Mouse (Mus musculus) layer of hippocampus, adult 9-11 months (tissue): ENCODE results near the gene Gpbp1l1.

ENCODE experiments used
- DNase-seq: peaks from one replicate; pipeline ENCODE4 v3.0.0; 2022

The Gpbp1l1 gene

DNA sequence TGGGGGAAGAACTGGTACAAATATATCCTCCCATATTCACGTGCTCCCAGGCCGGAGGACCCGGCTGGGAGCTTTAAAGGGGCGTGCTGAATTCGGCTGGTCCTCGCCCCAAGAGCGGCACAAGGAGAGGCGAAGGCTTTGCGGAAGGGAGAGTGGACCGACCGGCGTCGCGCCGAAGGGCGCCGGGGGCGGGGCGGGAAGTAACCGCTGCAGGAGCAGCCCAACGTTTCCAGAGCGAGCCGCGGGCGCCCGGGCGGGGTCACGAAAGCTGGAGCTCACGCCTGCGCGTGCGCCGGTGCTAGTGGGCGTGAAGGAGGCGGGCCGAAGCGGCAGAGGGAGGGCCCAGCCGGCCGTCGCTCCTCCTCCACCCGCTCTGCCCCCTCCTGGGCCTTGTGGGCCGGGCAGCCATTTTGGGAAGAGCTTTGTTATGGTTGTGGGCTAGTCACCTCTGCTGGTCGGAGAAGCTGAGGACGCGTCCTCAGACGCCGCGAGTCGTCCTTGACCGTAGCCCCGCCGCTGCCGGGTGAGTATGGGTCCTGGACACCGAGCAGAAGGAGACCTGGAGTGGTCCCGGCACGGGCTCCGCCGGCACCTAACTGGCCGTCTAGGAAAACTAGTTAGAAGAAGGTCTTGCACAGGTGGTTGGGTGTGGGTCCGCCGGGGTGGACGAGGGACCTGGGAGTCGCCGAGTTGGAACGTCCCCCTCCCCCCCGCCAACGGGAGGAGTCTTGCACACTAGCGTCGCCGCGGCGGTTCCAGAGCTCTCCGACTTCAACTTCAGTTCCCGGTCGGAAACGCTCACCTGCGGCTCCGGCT is at the start of gene Gpbp1l1:
Gpbp1l1 (plus strand) TSS at position 353 of the 816 bp plus-strand sequence.
- DNase-seq, result peak; percentile 97

DNA sequence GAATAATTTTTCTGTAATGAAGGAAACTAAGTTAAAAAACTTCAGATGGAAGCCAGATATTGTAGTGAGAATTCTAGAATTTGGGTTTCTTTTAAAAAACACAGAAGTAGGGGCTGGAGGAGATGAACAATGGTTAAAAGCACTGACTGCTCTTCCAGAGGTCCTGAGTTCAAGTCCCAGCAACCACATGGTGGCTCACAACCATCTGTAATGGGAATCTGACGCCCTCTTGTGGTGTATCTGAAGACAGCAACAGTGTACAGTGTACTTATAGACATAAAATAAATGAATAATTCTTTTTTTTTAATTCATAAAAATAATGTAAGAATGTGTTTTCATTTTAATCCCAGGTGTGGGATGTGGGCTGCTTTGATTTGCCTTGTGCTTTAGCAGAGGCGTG is 26.3 kb upstream of the Gpbp1l1 start:
- no peak for DNase-seq

DNA sequence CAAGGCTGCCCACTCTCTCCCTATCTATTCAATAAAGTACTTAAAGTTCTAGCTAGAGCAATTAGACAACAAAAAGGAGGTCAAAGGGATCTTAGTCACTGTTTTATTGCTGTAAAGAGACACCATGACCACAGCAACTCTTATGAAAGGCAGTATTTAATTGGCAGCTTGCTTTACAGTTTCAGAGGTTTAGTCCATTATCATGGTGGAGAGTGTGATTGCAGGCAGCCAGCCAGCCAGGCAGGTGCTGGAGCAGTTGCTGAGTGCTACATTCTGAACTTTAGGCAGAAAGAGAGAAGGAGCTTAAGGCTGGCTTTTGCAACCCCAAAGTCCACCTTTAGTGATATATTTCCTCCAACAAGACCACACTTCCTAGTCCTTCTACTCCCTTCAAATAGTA is 21.1 kb upstream of the Gpbp1l1 start:
- DNase-seq, result no peak

DNA sequence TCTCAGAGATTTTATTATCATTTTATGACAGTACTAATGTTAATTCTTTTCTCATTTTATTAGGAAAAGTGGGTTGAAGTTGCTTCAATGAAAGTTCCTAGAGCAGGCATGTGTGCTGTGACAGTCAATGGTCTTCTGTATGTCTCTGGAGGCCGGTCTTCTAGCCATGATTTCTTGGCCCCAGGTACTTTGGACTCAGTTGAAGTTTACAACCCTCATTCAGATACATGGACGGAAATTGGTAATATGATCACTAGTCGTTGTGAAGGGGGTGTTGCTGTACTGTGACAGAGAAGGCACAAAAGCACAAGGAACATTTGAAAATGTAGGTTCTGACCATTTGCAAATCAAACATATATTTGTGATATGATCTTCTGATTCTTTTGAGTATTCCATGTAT is 19.7 kb upstream of the Gpbp1l1 start:
- no peak for DNase-seq

DNA sequence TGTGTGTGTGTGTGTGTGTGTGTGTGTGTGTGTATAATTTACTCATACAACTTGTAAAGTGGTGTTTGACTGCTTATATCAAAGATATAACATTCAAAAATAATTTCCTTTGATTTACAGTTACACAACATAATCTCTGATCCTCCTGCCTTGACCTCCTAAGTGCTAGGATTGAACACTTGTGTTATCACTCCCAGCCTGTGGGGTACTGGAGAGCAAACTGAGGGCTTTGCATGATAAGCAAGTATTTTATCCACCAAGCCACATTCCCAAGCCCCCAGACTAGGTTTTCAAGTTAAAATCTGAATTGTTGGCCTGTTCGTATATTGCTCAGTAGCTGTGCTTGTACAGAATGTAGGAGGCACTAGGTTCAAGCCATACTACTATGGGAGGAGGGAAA is 7.0 kb upstream of the Gpbp1l1 start:
- no peak for DNase-seq

DNA sequence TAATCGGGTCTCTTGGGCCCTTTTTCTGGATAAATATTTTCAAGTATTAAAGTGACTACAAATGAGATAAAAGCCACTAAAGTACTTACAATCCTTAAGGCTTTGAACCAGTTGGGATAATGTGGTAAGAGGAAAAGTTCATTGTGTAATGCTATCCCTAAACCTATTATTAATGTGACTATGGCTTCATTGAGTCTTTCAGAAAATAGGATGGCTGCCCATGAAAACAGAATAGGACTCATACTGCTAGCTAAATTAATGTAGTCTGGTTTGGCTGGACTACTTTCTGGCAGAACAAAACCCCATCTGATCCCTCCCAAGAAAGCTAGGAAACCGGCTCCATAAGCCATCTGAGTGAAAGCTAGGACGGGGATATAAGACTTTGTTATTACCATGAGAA is 4.4 kb upstream of the Gpbp1l1 start:
- no peak for DNase-seq

DNA sequence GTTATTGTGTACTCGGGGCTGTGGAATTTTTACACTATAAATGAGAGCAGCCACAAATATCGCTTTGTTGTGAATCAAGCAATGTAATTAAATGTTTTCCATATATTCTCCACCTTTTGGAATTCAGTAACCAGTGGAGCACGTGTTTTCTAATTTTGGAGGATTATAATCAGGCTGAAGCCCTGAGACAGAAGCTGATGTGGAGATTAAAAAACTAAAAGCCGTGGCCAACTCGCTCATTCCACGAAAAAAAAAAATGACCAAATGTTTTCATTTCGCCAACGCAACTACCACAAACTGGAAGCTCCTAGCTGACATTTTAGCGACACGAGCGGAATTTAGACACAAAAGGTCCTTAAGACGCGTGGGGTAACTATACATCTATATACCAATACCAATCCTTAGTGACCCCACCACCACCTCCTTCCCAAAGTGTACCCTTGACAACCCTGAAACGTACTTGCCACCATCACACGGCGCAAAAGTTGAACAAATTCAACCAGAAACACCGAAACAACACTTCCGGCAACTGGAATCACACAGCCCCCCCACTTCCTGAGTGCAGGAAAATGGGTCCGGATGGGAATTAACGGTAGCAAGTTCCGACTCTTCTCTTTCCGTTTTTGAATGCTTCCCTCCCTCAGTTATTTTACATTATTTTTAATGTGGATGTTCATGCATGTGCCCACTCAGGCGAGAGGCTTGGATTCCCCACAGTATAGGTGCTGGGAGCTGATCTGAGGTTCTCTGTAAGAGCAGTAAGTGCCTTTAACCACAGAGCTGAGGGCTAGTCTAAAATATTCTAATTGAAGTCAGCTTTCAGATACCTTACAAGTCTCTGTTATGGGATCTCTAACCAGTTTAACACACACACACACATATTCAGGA is 1.8 kb upstream of the Gpbp1l1 start, which contains the start of gene Tmem69:
Tmem69 (minus strand) TSS at position 524 of the 888 bp plus-strand sequence.
- DNase-seq, result peak; percentile 77

DNA sequence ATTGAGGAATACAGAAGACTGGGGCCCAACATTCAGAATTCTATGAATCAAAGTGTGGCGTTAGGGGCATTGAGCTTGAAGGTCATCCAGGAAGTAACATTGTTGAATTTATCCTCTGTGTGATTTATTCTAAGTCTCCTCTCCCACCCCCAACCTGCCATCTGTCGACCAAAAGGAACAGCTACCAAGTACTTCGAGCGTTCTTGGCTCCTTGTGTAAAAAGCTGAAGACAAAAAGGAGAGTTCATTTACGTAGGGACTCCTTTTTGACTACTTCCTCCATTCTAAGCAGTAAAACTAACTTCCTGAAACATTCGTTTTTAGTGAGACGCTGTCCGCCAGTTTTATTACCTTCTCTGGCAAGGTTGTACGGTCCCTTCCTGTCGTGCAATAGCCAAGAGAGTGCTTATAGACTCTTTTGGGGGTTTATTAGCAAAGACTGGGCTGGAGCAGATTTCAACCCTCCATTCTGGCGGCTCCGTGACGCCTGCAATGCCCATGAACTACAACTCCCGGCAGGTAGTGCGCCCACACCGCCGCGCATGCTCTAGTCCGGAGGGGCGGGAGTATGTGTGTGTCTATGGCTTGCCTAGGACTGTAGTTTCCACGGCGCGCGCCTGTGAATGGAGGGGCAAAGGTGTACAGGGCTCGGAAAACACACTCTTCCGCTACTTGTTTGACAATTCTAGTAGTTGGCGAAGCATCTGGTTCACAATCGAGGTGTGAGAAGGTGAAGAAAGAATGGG is 725 bp upstream of the Gpbp1l1 start:
- DNase-seq, result peak; percentile 97

DNA sequence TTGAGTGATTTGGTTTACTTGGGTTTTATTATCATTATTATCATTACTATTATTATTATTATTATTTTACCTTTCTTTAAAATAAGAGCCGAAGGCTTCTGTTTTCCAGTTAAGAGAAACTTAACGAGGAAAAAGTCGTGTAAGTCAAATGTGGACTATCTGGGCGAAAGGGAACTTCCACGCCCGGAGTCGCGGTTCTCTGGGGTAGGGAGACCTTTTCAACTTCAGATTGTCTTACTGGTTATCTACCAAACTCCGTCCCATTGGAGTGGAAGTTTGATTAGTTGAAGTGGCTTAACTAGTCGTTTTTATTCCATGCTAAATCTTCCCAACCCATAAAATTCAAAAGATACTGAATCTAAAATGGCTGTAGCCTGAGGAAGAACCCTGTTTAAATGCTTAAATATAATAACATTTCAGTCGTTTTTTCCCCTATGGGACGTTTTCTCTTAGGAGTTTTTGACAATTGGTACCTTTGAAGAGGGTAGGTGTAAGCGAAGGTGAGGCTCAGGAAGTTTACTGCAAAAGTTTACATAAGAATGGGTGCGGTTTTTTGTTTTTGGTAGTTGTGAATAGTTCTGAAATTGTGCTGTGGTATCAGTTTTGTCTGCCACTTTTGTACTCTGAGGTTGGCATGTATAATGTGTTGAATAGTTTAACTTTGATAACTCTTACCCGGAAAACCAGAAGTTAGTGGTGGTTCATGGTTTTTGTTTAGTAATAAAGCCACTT is 859 bp downstream of the Gpbp1l1 start:
- DNase-seq, result no peak

DNA sequence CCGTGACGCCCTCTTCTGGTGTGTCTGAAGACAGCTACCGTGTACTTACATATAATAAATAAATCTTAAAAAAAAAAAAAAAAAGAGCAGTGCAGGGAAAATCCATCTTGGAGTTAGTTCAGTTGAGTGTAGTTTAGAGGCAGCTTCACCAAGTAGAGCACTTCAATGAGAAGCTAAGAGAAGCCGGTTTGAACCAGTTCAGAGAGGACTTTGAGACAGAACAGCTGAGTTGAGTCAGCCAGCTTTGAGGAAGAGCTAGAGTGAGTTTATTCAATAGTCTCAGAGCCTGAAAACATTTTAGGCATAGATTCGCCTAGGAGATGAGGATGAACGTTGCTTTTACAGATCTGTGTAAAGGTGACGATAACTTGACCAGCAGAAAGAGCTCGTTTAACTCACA is 38.3 kb downstream of the Gpbp1l1 start:
- DNase-seq, result no peak

DNA sequence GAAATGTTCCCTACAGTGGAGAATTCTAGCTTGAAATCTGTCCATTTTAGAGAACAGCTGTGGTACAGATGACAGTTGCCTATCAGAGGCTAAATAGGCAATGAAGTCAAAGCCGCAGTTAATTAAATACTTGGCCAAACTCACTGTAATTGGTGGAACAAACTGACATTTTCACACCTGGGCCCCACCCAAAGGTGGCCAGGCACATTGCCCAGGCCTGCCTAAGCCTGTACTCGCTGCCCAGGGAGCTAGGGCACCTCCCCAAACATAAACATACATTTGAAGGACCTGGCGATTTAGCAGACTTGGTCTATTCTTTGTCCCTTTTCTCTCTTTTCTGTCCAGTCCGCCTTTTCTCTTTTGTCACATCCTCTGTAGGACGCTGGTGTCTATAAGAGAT is 38.9 kb downstream of the Gpbp1l1 start, which contains the start of gene Ccdc17:
Ccdc17 (plus strand) TSS at position 276 of the 400 bp plus-strand sequence.
- no peak for DNase-seq

DNA sequence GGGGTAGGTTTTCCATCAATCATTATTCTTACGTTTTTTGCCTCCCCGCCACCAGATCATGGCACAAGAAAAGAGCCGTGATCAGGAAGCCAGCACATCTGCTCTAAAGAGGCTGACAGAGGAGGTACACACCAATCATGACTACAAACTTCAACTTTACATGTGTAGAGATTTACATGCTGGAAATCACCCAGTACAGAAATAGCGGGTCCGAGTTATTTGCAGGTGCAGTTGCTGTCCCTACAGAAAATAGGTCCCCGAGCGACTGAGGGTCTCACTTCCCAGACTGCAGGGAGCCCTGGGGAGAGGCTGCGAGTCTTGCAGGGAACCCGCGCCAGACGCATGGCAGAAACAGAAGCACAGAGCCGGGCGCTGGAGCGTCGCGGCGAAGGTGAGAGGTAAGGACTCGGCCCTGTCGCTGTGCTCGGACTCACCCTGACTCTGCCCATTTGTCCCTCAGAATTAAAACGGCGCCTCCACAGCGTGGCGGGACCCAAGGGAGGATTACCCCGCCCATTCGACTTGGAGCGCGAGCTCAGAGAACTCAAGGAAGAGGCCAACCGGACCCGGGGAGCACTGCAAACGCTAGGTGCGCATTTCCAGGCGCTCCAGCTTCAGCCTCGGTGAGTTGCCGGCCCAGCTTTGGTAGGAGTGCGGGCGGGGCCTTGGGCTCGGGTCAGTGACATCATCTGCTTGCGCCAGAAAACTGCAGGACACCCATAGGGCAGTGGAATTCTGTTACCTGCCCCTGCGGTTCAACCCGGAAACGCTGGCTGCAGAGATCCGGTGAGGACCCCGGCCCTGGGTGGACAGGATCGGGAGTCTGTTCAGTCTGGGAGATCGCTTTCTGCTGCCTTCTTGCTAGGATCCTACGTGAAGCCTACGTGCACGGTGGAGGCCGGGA is 39.8 kb downstream of the Gpbp1l1 start:
- DNase-seq, result peak; percentile 89

DNA sequence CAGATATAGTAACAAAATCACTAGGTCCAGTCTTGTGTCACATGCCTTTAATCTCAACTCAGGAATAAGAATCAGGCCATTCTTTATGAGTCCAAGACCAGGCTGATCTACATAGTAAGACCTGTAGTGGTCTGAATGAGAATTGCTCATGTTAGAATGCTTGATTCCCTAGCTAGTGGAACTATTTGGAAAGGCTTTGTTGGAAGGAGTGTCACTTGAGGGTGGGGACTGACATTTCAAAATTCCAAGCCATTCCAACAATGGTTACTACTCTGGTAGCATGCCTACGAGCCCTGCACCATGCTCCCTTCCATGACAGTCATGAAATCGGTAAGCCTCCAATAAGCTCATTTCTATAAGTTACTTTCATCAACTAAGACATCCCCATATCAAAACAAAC is 55.2 kb downstream of the Gpbp1l1 start:
- DNase-seq, result no peak

DNA sequence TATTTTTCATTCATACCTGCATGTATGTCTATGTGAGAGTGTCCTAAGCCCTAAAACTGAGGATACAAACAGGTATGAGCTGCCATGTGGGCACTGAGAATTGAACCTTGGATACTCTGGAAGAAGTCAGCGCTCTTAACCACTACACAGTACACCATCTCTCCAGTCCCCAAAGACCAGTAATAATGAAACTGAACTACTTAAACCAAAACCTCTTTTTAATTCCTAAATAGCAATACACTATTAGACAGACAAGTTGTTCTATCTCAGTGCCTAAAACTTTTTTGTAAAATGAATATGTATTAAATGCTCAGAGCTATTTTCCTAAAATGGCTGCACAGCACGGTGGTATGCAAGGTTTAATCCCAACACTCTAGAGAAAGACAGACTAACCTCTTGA is 57.8 kb downstream of the Gpbp1l1 start:
- no peak for DNase-seq

DNA sequence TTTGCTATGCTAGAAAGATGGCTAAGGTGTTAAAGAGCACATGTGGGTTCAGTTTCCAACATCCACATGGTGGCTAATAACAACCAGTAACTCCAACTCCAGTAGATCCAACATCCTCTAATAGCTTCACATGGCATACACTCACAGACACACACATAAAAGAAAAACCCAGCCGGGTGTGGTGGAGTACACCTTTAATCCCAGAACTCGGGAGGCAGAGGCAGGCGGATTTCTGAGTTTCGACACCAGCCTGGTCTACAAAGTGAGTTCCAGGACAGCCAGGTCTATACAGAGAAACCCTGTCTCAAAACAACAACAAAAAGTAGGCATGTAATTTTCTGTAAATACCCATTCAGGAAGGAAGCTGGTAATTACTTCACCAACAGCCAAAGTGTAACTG is 67.4 kb downstream of the Gpbp1l1 start:
- no peak for DNase-seq

DNA sequence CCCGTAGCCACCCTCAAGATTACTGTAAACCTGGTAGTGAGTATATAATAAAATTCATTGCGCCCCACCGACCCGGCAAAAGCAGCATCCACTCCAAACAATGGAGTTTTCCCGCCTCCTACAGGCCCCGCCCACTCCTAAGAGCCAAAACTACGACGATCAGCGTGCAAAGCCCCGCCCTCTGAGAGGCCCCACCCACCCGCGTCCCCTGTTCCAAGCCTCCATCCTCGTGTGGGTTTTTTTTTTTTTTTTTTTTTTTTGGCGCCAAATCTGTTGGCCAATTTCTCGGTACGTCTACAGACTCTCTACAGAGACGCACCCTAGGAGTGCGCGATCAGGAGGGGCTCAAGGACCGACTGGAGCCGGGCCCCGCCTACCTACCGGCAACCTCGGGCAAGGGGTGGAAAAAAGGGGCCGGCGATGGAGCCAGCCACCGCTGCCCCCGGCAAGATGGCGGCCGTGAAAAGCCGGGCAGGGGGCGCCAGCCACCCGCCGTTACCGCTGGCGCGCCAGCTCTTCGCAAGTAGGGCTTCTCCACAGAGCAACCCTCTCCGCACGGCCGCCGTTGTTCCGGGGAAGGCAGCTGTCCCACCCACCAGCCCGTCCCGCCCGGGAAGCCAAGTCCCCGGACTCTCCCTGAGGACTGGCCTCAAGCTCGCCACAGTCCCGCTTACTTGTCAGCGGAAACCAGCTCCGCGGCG is 69.3 kb downstream of the Gpbp1l1 start:
- DNase-seq, result peak; percentile 51

DNA sequence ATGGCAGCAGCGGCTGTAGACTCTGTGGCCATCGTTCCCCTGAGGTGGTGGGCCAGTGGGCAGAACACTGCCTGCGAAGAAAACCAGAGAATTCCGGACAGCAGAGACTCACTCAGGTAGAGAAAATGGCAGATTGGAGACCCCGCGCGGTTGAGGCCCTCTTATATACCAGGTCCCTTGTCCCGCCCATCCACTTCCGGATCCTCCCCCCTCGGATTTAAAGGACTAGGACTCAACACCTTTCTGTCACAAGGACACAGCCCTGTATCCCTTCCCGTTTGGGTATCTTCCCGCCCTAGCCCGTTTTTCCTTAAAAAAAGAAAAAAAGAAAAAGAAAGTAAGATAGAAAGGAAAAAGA is 69.9 kb downstream of the Gpbp1l1 start:
- peak; percentile 90 for DNase-seq

DNA sequence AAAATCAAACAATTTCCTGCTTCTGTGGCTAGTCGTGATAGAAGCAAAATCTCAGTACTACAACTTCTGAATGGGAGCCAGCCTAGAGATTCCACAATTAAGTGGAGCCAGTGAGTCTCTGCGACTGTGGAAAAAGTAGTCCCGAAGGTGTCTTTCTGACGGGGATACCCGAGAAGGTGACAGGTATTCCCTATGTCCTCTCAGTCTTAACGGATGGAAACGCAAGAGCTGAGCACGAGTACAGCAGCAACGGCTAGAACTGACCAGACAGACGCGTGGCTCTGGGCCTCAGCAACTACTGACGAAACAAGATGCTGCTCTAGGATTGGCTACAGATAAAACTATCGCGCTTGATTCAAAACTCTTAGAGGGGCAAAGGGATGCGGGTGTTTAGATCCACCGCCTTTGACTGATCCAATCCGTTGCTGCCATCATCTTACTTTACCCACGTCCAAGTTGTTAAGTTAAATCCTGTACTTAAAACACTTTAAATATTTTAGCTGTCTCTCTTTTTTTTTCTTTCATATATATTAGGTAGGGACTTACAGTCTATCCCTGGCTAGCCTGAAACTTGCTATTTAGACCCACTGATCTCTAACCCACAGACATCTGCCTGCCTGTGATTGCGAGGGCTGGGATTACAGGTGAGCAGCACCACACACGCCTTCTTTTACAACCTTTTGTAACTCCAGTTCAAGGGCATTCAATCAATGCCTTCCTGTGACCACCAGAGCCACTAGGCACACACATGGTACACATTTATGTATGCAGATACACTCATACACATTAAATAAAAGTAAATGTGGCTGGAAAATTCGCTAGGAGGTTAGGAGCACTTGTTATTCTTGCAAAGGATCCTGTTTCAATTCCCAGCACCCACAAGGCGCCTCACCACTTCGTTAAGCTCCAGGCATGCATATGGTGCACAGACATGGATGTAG is 70.5 kb downstream of the Gpbp1l1 start, which contains the start of gene Nasp:
Nasp (minus strand) TSS at position 220 of the 941 bp plus-strand sequence.
- DNase-seq, result peak; percentile 88

DNA sequence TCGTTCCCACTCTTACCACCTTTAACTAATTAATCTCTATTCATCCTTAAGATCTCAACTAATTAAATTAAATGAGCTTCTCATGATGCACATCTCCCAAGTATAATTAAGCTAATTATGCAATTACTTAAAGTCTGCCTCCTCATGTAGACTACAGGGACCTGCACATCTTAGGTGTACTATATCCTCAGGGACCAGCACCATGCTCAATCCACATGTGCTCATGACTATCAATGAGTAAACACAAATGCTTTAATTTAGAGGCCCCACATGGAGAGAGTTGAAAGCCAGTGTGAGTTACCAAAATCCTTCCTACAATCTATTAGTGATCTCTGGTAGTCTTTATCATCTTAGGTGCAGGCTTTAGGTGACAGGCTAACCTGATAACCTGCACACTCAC is 77.7 kb downstream of the Gpbp1l1 start:
- DNase-seq, result no peak
